Mouse (Mus musculus): ENCODE results near the gene Ppip5k2. TPM values are rescaled to one million over a fixed set of nuclear protein-coding genes. Genes with fewer than 3 reads are reported as not detected.

The Ppip5k2 gene
- polyA plus RNA-seq, 1 experiment: 3.7 TPM

DNA sequence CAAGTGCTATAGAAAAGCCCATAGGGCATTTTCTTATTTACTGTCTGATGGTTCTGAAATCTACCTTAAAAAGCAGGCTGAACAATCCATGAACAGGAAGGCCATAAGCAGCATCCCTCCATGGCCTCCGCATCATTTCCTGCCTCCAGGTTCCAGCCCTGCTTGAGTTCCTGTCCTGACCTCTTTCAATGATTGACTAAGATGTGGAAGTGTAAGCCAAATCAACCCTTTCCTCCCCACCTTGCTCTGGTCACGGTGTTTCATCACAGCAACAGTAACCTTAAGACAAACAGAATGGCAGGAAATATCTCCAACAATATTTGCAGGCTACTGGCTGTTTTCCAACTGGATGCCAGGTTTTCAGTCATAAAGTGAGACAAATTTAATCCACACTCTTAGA lies 113.0 kb downstream of the Ppip5k2 start:
- Histone ChIP-seq H3K4me3 (no peak overlapping the region), H3ac (ENCODE audit: control insufficient read depth, insufficient read length) (no peak overlapping the region), H3K36me3 (ENCODE audit: control insufficient read depth, insufficient read depth) (peaks cover 3% of the 10 kb centered on the region), H3K79me2 (ENCODE audit: control insufficient read depth, insufficient read depth) (peaks cover 78% of the 10 kb centered on the region), H3K4me2 (ENCODE audit: low read depth) (no peak overlapping the region), H3K27me3 (ENCODE audit: control insufficient read depth, insufficient read depth, insufficient read length) (no peaks in the 10 kb centered on the region)
- no peak for TF ChIP-seq E2F4 (IDR thresholded peaks at IDR 0.05; ENCODE audit: insufficient read depth)

Other genes with a start within 250 kb of the Ppip5k2 start
- gene D1Ertd622e, start 108.3 kb downstream of the Ppip5k2 start, polyA plus RNA-seq (2012; fragmentation: generic; extraction: Trizol): 6.1 TPM
- gene Gin1, start 239 bp downstream of the Ppip5k2 start, polyA plus RNA-seq (2012; fragmentation: generic; extraction: Trizol): 4.0 TPM